Comparison of ENCODE assay signal across 22 mouse cellular contexts in genomic region chr17:45758808-45759207, GRCm38 (mm10). TPM values are rescaled to one million over a fixed set of nuclear protein-coding genes. Genes with fewer than 3 reads are reported as not detected.
"Had no signal": no experiment of that assay in that cellular context is flagged by ENCODE, and none has a peak within 500 bp of the region (broad histone marks: within the 10 kb centered on the region; RNA-seq: fewer than 3 reads in every experiment).

No protein-coding gene starts in this region.

- H3K36me3 ChIP-seq: liver, embryonic 15.5 days; lung, embryonic 15.5 days; midbrain, embryonic 10.5 days; midbrain, embryonic 12.5 days; neural tube, embryonic 12.5 days; stomach, embryonic 15.5 days had no signal

- ATAC-seq: midbrain, embryonic 16.5 days had no signal

- H3K4me3 ChIP-seq: liver, embryonic 15.5 days; lung, embryonic 15.5 days; midbrain, embryonic 10.5 days; midbrain, embryonic 12.5 days; neural tube, embryonic 12.5 days; stomach, embryonic 15.5 days had no signal

- H3K27ac ChIP-seq: liver, embryonic 15.5 days; lung, embryonic 15.5 days; midbrain, embryonic 10.5 days; midbrain, embryonic 12.5 days; neural tube, embryonic 12.5 days; stomach, embryonic 15.5 days; stomach, postnatal 0 days had no signal

- DNase-seq: liver, postnatal 0 days; lung, adult 2 months; midbrain, embryonic 14.5 days; right cerebral cortex, postnatal 14 days; thymus, adult 18-20 months; thymus, postnatal 14 days; thymus, postnatal 36 days had no signal

RNA-seq across cellular contexts. Expression of gene 1600014C23Rik, which starts 25.2 kb away (rescaled TPM):
- total RNA-seq: megakaryocyte progenitor cell, adult 5-6 weeks; megakaryocyte-erythroid progenitor cell, adult 5-6 weeks; neutrophil, adult 5-6 weeks had no signal
- polyA plus RNA-seq: liver, embryonic 15.5 days; liver, postnatal 0 days; lung, adult 2 months; lung, embryonic 15.5 days; lung, postnatal 0 days; midbrain, embryonic 12.5 days; midbrain, embryonic 14.5 days; midbrain, embryonic 16.5 days; neural tube, embryonic 12.5 days; neural tube, embryonic 14.5 days; spleen, adult 2 months; stomach, embryonic 15.5 days; stomach, postnatal 0 days; thymus, postnatal 0 days had no signal
